Mouse (Mus musculus): Measurements from ENCODE around the gene Ank3.

- TF ChIP-seq CTCF (IDR thresholded peaks at IDR 0.05; ENCODE audit: low read depth) (no peak), EP300 (IDR thresholded peaks at IDR 0.05; ENCODE audit: low read depth) (no peak)
Measured at GRCm38 (mm10) chr10:69870947-69871346, 472.4 kb downstream of the Ank3 start.

Data from liver, postnatal 0 days (tissue).